Mouse (Mus musculus): ENCODE measurements around the gene Gja3. TPM values are rescaled to one million over a fixed set of nuclear protein-coding genes. Genes with fewer than 3 reads are reported as not detected.

Gja3 gene
- total and polyA plus RNA-seq, 3 experiments, result not detected

- DNase-seq (ENCODE audit: low read depth, low spot score), result no peak
- H3K9me3 ChIP-seq (replicated peaks; ENCODE audit: insufficient read depth, low read length), result no peaks in the 10 kb centered on the region
- no peak overlapping the region for H3K4me3 ChIP-seq (ENCODE audit: control insufficient read depth in 1 of 2, insufficient read depth in 1 of 2, low read depth in 2 of 2, low read length in 2 of 2)
- H3K27ac ChIP-seq (ENCODE audit: control insufficient read depth, low read depth, low read length), result no peak overlapping the region
- peaks cover 0 to 6% of the 10 kb centered on the region in 2 experiments; a peak in 3 of 4 replicates for H3K27me3 ChIP-seq (ENCODE audit: control insufficient read depth in 1 of 2, insufficient read depth in 2 of 2, low read length in 2 of 2)
- H3K79me2 ChIP-seq (ENCODE audit: control insufficient read depth, insufficient read depth, low read length, poor library complexity), result no peaks in the 10 kb centered on the region
- H3K9ac ChIP-seq (ENCODE audit: control insufficient read depth, low read depth, low read length, poor library complexity, severe bottlenecking), result no peak overlapping the region
- TF ChIP-seq RAD21 (IDR thresholded peaks at IDR 0.05; ENCODE audit: low read depth, low read length) (no peak), GABPA (IDR thresholded peaks at IDR 0.05; ENCODE audit: low read depth, low read length) (no peak), CHD2 (IDR thresholded peaks at IDR 0.05; ENCODE audit: low read length) (no peak), SIN3A (IDR thresholded peaks at IDR 0.05; ENCODE audit: low read length) (no peak), MEF2A (IDR thresholded peaks at IDR 0.05; ENCODE audit: extremely low read depth, insufficient replicate concordance, low read depth, low read length, poor library complexity, severe bottlenecking) (no peak), ZKSCAN1 (IDR thresholded peaks at IDR 0.05; ENCODE audit: low read depth, low read length) (no peak), ELF1 (IDR thresholded peaks at IDR 0.05; ENCODE audit: low read depth, low read length) (no peak), TCF12 (IDR thresholded peaks at IDR 0.05; ENCODE audit: low read depth, low read length) (no peak), ZMIZ1 (IDR thresholded peaks at IDR 0.05; ENCODE audit: low read depth, low read length) (no peak), MXI1 (IDR thresholded peaks at IDR 0.05; ENCODE audit: low read depth, low read length) (no peak), EP300 (IDR thresholded peaks at IDR 0.05; ENCODE audit: low read depth in 1 of 2, low read length in 2 of 2) (no peak), E2F4 (IDR thresholded peaks at IDR 0.05; ENCODE audit: borderline replicate concordance, low read depth, low read length) (no peak), TAL1 (IDR thresholded peaks at IDR 0.05; ENCODE audit: low read length) (no peak), POLR2AphosphoS2 (IDR thresholded peaks at IDR 0.05; ENCODE audit: low read length) (no peak), KAT2A (conservative IDR thresholded peaks at IDR 0.05; ENCODE audit: low read depth, low read length) (no peak)
- peaks cover 0 to 4% of the 10 kb centered on the region in 2 experiments; a peak in 1 of 4 replicates for H3K4me1 ChIP-seq (ENCODE audit: control insufficient read depth in 1 of 2, insufficient read depth in 2 of 2, low read length in 2 of 2)
- H3K36me3 ChIP-seq (ENCODE audit: control insufficient read depth in 1 of 2, insufficient read depth in 2 of 2, low read length in 2 of 2), result no peaks in the 10 kb centered on the region
Observed at GRCm38 (mm10) chr14:57095855-57096254, 38.0 kb upstream of the Gja3 start.

GRCm38 (mm10) chr14:57093029-57093428 lies 35.1 kb upstream of the Gja3 start:
- Histone ChIP-seq H3K4me3 (ENCODE audit: control insufficient read depth in 1 of 2, insufficient read depth in 1 of 2, low read depth in 2 of 2, low read length in 2 of 2) (no peak overlapping the region), H3K79me2 (ENCODE audit: control insufficient read depth, insufficient read depth, low read length, poor library complexity) (no peaks in the 10 kb centered on the region), H3K27ac (ENCODE audit: control insufficient read depth, low read depth, low read length) (no peak overlapping the region), H3K4me1 (ENCODE audit: control insufficient read depth in 1 of 2, insufficient read depth in 2 of 2, low read length in 2 of 2) (no peaks in the 10 kb centered on the region), H3K36me3 (ENCODE audit: control insufficient read depth in 1 of 2, insufficient read depth in 2 of 2, low read length in 2 of 2) (no peaks in the 10 kb centered on the region), H3K9ac (ENCODE audit: control insufficient read depth, low read depth, low read length, poor library complexity, severe bottlenecking) (no peak overlapping the region), H3K9me3 (replicated peaks; ENCODE audit: insufficient read depth, low read length) (no peaks in the 10 kb centered on the region), H3K27me3 (ENCODE audit: control insufficient read depth in 1 of 2, insufficient read depth in 2 of 2, low read length in 2 of 2) (peaks cover 6 to 8% of the 10 kb centered on the region in 2 experiments)
- TF ChIP-seq MYC (IDR thresholded peaks at IDR 0.05; ENCODE audit: low read depth, low read length) (no peak), ZC3H11A (IDR thresholded peaks at IDR 0.05; ENCODE audit: low read depth, low read length) (0 out of 2 replicates have a peak, but pooled peaks have one; percentile 24), SMC3 (IDR thresholded peaks at IDR 0.05; ENCODE audit: low read depth, low read length) (peak; percentile 61), ZKSCAN1 (IDR thresholded peaks at IDR 0.05; ENCODE audit: low read depth, low read length) (no peak), NELFE (IDR thresholded peaks at IDR 0.05; ENCODE audit: low read depth, low read length) (no peak), CHD2 (IDR thresholded peaks at IDR 0.05; ENCODE audit: low read length) (no peak), MXI1 (IDR thresholded peaks at IDR 0.05; ENCODE audit: low read depth, low read length) (no peak), CTCF (IDR thresholded peaks at IDR 0.05 in 2 of 3, conservative IDR thresholded peaks at IDR 0.05 in 1 of 3; ENCODE audit: control insufficient read depth in 1 of 3, insufficient read depth in 1 of 3, low read depth in 2 of 3, low read length in 3 of 3, poor library complexity in 1 of 3, severe bottlenecking in 1 of 3) (peak; percentile 51 to 69 (median 69)), RAD21 (IDR thresholded peaks at IDR 0.05; ENCODE audit: low read depth, low read length) (peak; percentile 53)
- DNase-seq (ENCODE audit: low read depth, low spot score), result peak; percentile 65
